Mouse (Mus musculus): ENCODE data around the gene Sptb. TPM values are rescaled to one million over a fixed set of nuclear protein-coding genes. Genes with fewer than 3 reads are reported as not detected.

Gene Sptb
- total RNA-seq, 2 experiments from 2014 or later, result 158 to 172 TPM

Small RNA genes within 50 kb of the gene (microRNA-seq; reads per million reads assigned to microRNA genes)
- gene Mir5135, result not detected

Other genes starting within 250 kb of the Sptb start
- gene Plekhg3, start 179.7 kb downstream of the Sptb start, total RNA-seq (2021), result 1 to 10 TPM; 5.2 to 5.3 TPM
- 10 to 100 TPM; 56.7 to 60.1 TPM for gene Churc1, start 55.0 kb upstream of the Sptb start, total RNA-seq (2021)
- 10 to 100 TPM; 11.7 to 12.1 TPM for gene Fntb, start 55.0 kb upstream of the Sptb start, total RNA-seq (2021)
- not detected for gene Gpx2, start 85.0 kb upstream of the Sptb start, total RNA-seq (2021)
- gene Rab15, start 112.4 kb upstream of the Sptb start, total RNA-seq (2021), result 1 to 10 TPM; 1.7 to 3.1 TPM

Data from gastrocnemius, adult 18-20 months (tissue).